Mouse (Mus musculus) liver, embryonic 16.5 days (tissue): ENCODE results near the gene Sfmbt2. TPM values are rescaled to one million over a fixed set of nuclear protein-coding genes. Genes with fewer than 3 reads are reported as not detected.

Source experiments
- ATAC-seq: fragments of 200-750 bp; cut with Nextera tagmentation; 2 replicates; pipeline ENCODE4 v1.8.0; 2017; ENCODE audit warnings: low read depth, mild to moderate bottlenecking, moderate number of reproducible peaks, moderate library complexity
- H3K27ac ChIP-seq: fragments of 300-500 bp; sonication (generic); 2 replicates; pipeline ENCODE4 v1.5.1; 2014; ENCODE audit warnings: mild to moderate bottlenecking, low read length
- H3K27me3 ChIP-seq: fragments of 300-500 bp; sonication (generic); 2 replicates; pipeline ENCODE4 v1.6.1; 2014; ENCODE audit warnings: low read depth, low read length, mixed read lengths; ENCODE audit not compliant: control insufficient read depth, insufficient read depth
- H3K36me3 ChIP-seq: fragments of 300-500 bp; sonication (generic); 2 replicates; pipeline ENCODE4 v1.6.1; 2014; ENCODE audit warnings: mild to moderate bottlenecking; ENCODE audit not compliant: control insufficient read depth, insufficient read depth
- H3K4me1 ChIP-seq: fragments of 300-500 bp; sonication (generic); 2 replicates; pipeline ENCODE4 v1.6.1; 2014; ENCODE audit warnings: low read depth, low read length, mixed read lengths; ENCODE audit not compliant: control insufficient read depth
- H3K4me2 ChIP-seq: fragments of 300-500 bp; sonication (generic); 2 replicates; pipeline ENCODE4 v1.6.1; 2014; ENCODE audit warnings: low read depth, low read length, mixed read lengths
- H3K4me3 ChIP-seq: fragments of 300-500 bp; sonication (generic); 2 replicates; pipeline ENCODE4 v1.5.1; 2014; ENCODE audit warnings: low read depth, mild to moderate bottlenecking, low read length
- H3K9ac ChIP-seq: fragments of 300-500 bp; sonication (generic); 2 replicates; pipeline ENCODE4 v1.6.1; 2014; ENCODE audit warnings: low read depth, low read length
- H3K9me3 ChIP-seq: fragments of 300-500 bp; sonication (generic); replicated peaks from 2 replicates; pipeline ENCODE4 v1.6.1; 2016; ENCODE audit warnings: low read length; ENCODE audit not compliant: control insufficient read depth
- WGBS: fragments of 180-500 bp; shearing (Covaris S2); extraction: QIAGEN DNeasy Blood & Tissue Kit; methylation state at CpG from one replicate; pipeline ENCODE4 v1.1.7; 2014; ENCODE audit not compliant: insufficient replicate concordance; 5-methylcytosine and 5-hydroxymethylcytosine counted together
- polyA plus RNA-seq: library from polyadenylated mRNA; unstranded; fragments of >200 nt; fragmentation: Nextera tagmentation; extraction: Ambion mirVana; gene quantifications from 2 replicates; pipeline ENCODE4 v1.2.1, GENCODE M21; 2015

The Sfmbt2 gene
- polyA plus RNA-seq, 1 experiment from 2014 or later = 0.31 TPM

DNA sequence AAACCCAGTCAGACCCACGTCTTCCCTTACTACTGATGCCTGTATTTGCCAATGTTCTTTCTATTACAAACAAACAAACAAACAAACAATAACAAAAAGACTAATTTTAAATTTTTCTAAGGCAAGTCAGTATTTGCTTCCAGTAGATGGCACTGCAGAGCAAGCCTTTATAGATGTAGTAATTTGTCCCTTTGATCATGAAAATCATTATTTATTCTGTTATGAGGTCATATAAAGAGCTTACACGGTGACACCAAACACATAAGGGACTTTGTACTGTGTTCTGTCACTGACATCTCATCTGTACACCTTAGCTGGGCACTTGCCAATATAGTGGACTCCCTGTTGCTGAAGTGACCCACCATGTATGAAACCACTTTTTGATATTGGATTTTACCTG, 4.0 kb upstream of the Sfmbt2 start:
- Histone ChIP-seq H3K36me3 (no peaks in the 10 kb centered on the region), H3K27ac (no peak overlapping the region), H3K27me3 (peaks cover 28% of the 10 kb centered on the region), H3K4me1 (no peaks in the 10 kb centered on the region), H3K4me3 (no peak overlapping the region), H3K4me2 (no peak overlapping the region), H3K9me3 (no peaks in the 10 kb centered on the region), H3K9ac (no peak overlapping the region)
- 7% methylated on average over 2 of the region's 2 CpGs for WGBS
- no peak for ATAC-seq

DNA sequence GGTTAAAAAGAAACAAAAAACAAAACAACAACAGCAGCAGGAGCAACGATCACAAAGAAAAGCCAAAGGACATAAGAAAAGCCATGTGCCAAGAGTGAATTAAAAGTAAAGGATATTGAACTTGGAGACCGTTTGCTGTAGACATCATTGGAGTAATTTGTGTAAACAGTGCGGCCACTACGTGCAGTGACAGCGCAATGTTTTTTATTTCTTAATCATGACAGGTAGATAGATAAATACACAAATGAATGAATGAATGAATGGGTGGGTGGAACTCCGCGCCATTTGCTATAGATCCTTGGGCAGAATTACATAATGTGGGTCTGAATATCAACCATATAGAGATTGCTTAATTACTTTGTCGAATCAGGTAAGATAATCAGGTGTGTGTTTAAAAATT, 634 bp upstream of the Sfmbt2 start:
- WGBS = 3% methylated on average over 8 of the region's 8 CpGs
- no peak overlapping the region for H3K27ac ChIP-seq
- no peak overlapping the region for H3K4me3 ChIP-seq
- no peak for ATAC-seq
- H3K36me3 ChIP-seq = no peaks in the 10 kb centered on the region
- no peak overlapping the region for H3K9ac ChIP-seq
- peaks cover 7% of the 10 kb centered on the region for H3K4me1 ChIP-seq
- no peak overlapping the region for H3K4me2 ChIP-seq
- peaks cover 61% of the 10 kb centered on the region for H3K27me3 ChIP-seq
- no peaks in the 10 kb centered on the region for H3K9me3 ChIP-seq

DNA sequence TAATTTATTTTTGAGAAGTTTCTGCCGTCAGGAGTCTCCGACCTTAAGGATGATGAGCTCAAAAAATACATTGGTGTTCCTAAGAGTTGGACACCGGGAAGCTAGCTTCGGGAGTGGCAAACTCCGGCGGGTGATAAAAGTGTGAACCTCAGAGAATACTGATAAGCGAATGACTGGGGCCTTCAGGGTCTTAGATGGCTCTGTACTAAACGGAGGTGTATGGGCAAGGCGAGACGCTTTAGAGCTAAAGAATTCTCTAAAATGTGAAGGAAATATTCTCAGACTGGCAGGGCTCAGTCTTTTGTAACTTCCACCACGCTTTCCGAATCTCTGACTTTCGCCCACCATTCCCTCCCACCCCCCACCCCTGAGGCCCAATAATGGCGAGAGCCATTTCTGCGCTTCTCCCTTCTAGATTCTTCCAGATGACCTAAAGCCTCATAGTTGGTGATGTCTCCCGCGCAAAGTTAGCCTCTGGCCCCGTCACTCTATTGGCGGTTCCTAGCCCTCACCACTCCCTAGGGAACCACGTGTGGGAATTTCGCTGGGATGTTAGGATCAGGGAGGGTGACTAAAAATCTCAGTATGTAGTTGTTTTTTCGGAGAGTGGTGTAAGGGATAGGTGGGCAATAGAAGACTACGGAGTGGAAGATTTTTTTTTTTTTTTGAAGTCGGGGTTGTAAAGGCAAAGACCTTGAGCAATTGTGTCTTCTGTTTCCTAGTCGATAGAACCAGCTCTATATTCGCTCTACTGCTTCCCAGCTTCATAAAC, 563 bp downstream of the Sfmbt2 start:
- Histone ChIP-seq H3K9me3 (no peaks in the 10 kb centered on the region), H3K4me1 (peaks cover 7% of the 10 kb centered on the region), H3K27ac (no peak overlapping the region), H3K27me3 (peaks cover 73% of the 10 kb centered on the region), H3K4me3 (no peak overlapping the region), H3K9ac (no peak overlapping the region), H3K4me2 (no peak overlapping the region), H3K36me3 (no peaks in the 10 kb centered on the region)
- WGBS = 2% methylated on average over 26 of the region's 26 CpGs
- ATAC-seq = no peak

DNA sequence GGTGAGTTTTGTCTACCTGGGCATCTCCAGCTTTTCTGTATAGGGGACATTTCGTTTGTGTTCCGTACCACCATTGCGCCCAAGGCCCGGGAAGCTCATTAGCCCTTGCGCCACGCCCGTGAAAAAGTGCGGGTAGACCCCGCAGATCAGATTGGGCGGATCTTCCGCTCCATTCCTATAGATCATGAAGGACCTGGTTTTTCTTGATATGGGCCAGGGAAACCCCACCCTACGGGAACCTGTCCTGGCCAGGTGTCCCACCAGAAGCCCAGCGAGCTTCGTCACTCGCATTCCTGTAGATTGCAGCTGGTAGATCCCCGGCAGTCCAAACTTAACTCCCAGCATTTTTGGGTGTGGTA, 1.1 kb downstream of the Sfmbt2 start:
- WGBS = 3% methylated on average over 16 of the region's 16 CpGs
- peaks cover 7% of the 10 kb centered on the region for H3K4me1 ChIP-seq
- H3K4me2 ChIP-seq = no peak overlapping the region
- no peak for ATAC-seq
- no peak overlapping the region for H3K4me3 ChIP-seq
- no peaks in the 10 kb centered on the region for H3K9me3 ChIP-seq
- H3K27ac ChIP-seq = no peak overlapping the region
- peaks cover 78% of the 10 kb centered on the region for H3K27me3 ChIP-seq
- no peaks in the 10 kb centered on the region for H3K36me3 ChIP-seq
- H3K9ac ChIP-seq = no peak overlapping the region

DNA sequence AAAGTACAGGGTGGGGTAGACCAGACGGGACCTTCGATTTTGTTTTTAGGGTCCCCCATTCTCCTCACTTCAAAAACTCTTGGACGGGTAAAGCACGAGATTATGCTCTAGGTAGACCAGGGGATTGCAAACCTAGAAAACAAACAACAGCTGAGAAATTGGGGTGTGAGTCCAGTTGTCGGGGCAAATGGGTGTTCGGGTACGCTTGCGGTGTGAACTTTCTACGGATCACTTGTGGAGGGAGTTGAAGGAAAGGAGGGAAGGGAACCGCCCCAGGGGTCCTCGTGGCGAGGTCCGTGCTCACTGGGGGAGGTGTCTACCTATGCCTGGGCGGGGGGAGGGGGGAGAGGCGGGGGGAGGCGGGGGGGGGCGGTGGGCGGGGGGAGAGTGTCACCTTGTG, 1.6 kb downstream of the Sfmbt2 start:
- Histone ChIP-seq H3K9ac (no peak overlapping the region), H3K27ac (no peak overlapping the region), H3K27me3 (peaks cover 77% of the 10 kb centered on the region), H3K4me3 (peak overlapping the region; percentile 59; the same call in 1 of the 2 replicates), H3K9me3 (no peaks in the 10 kb centered on the region), H3K36me3 (no peaks in the 10 kb centered on the region), H3K4me2 (no peak overlapping the region), H3K4me1 (peaks cover 7% of the 10 kb centered on the region)
- WGBS = 2% methylated on average over 9 of the region's 18 CpGs
- no peak for ATAC-seq

DNA sequence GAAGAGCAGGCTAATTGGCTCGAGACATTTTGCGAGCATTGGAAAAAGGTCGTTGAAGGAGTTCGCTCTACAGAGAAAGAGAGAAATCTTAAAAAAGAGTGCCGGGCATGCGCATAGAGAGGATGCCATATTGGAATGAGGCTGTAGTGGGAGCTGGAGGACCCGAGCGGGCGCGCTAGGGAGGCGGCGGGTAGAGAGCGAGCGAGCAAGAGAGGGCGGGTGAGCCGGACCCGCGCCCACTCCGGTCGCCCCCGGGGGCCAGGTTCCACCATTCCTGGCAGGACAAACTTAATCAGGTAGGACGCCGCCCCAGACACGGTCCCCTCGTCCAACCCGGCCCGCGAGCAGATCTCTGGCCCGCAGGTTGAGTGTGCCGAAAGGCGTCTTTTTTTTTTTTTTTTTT, 2.0 kb downstream of the Sfmbt2 start:
- WGBS = 1% methylated on average over 29 of the region's 31 CpGs
- Histone ChIP-seq H3K27me3 (peaks cover 75% of the 10 kb centered on the region), H3K9ac (no peak overlapping the region)

DNA sequence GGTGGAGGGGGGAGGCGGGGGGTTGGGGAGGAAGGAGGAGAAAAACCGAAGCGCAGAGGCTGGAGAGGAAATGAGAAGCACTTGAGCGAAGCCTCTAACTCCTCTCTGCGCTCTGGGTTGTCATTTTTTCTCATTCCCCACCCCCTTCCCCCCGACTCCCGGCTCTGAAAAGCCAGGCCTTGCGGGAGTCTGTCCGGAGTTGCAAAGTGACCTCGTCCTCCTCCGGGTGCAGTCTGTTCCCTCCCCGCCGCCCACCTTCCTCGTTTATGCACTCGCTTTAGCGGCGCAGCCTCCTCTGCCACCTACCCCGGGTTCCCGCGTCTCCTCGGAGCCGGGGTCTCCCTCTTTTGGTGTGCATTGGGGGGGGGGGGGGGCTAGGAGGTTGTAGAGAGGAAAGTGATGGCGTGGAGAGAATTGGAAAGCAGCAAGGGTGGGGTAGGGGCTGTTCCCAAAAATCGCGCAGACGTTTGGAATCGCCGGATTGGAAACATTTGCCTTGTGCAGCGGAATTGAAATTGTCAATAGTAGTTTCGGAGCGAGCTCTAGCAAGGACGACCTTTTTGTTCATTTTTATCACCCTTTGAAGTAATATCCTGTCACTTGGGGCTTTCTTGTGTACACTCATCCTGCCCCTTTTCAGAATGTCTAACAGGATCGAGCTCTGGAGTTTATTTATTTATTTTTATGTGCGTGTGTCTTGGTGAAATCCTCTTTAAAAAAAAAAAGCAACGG, 2.6 kb downstream of the Sfmbt2 start:
- Histone ChIP-seq H3K9me3 (no peaks in the 10 kb centered on the region), H3K4me1 (peaks cover 7% of the 10 kb centered on the region), H3K9ac (no peak overlapping the region), H3K27me3 (peaks cover 75% of the 10 kb centered on the region), H3K36me3 (no peaks in the 10 kb centered on the region), H3K27ac (no peak overlapping the region), H3K4me2 (peak overlapping the region; percentile 68), H3K4me3 (peak overlapping the region; percentile 59)
- 0% methylated on average over 35 of the region's 35 CpGs for WGBS
- no peak for ATAC-seq

More for the DNA sequence above, 2.0 kb downstream of the Sfmbt2 start:
- Histone ChIP-seq H3K4me1 (peaks cover 7% of the 10 kb centered on the region), H3K9me3 (no peaks in the 10 kb centered on the region), H3K27ac (no peak overlapping the region), H3K36me3 (no peaks in the 10 kb centered on the region), H3K4me2 (peak overlapping the region; percentile 68), H3K4me3 (peak overlapping the region; percentile 59)
- ATAC-seq = no peak

DNA sequence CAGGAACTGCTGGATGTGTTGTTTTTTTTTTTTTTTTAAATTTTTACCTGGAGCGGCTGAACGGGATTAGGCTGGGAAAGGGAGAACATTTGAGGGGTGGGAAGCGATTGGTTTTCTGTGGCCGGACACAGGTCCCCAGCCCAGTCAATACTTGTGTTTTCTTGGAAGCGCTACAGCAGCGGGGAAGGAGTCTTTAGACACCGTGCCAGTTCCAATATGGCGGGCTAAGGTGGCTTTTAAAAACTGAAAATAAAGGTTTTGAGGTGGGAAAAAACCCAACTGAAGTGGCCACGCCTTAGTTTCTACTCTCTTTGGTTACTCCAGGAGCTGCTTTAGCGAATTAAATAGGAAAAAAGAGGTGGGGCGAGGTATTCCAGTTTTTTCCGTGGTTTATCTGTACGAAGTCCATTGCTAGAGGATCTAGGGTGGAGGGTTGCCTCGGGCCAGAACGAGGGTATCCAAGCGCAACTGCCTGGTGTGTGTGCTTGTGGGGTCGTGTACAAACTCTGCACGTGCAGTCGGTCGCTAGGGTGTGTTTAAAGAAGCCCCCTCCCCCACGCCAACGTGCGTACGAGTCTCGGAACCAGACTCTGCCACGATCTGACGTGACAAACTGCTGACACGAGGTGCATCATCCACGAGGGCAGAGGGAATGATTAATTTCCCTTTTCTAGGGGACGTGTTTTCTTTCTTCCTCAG, 3.3 kb downstream of the Sfmbt2 start:
- WGBS = under 1% methylated on average over 30 of the region's 30 CpGs
- Histone ChIP-seq H3K9ac (no peak overlapping the region), H3K36me3 (no peaks in the 10 kb centered on the region), H3K4me1 (peaks cover 7% of the 10 kb centered on the region), H3K27me3 (peaks cover 75% of the 10 kb centered on the region), H3K9me3 (no peaks in the 10 kb centered on the region), H3K4me3 (peak overlapping the region; percentile 59), H3K4me2 (peak overlapping the region; percentile 68), H3K27ac (no peak overlapping the region)
- ATAC-seq = no peak
